Comparison of ENCODE assay signal across 9 mouse cellular contexts in the genomic region with DNA sequence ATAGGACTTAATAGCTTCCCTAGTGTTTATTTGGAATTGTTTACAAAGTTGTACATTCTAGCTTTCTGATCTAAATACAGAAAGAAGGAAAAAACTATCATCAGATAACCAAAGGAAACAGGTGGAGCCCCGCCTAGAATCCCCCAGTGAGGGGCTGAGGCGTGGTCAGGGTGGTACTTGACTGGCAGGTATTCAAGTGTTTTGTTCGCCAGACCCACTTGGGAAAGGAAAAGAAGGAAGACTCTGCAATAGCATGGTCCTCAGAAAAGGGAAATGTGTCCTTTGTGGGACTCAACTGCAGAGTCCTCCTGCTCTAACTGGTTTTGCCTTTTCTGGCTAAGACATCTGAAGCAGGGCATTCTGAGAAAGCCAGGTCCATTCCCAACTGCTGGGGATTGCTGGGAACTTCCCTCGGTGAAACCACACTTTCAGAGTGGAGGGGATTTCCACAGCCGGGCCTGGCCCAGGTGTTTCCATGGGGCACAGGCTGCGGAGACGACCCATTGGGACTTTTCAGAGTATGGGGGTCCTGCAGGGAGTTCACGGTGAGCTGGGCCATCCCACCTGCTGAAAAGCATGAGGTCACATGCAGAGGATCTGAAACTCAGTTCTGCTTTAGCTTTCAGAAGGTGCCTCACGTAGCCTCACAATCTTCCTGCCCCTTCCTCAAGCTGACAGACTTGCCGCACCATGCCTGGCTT. TPM values are rescaled to one million over a fixed set of nuclear protein-coding genes. Genes with fewer than 3 reads are reported as not detected.
DNase-seq lines count a peak whose midpoint lies in the region; ATAC-seq and TF ChIP-seq lines count a peak whose summit lies in the region.
"Had no signal": no experiment of that assay in that cellular context is flagged by ENCODE, and none has a peak within 500 bp of the region (broad histone marks: within the 10 kb centered on the region; RNA-seq: fewer than 3 reads in every experiment).

No protein-coding gene starts in this region.

- TF ChIP-seq POLR2A in spleen, adult 2 months (IDR thresholded peaks at IDR 0.05; ENCODE audit: low read depth, low read length), result no peak; the same call in 1 of the 2 replicates

- H3K9ac ChIP-seq in hindbrain, embryonic 11.5 days (ENCODE audit: low read depth, low read length), result no peak overlapping the region
- no peak overlapping the region for H3K9ac ChIP-seq in limb, embryonic 15.5 days
- H3K9ac ChIP-seq: midbrain, embryonic 15.5 days had no signal

- no peak overlapping the region for H3K4me2 ChIP-seq in hindbrain, embryonic 11.5 days (replicated peaks; ENCODE audit: low read depth, low read length)
- H3K4me2 ChIP-seq in limb, embryonic 15.5 days, result no peak overlapping the region
- H3K4me2 ChIP-seq: midbrain, embryonic 15.5 days had no signal

- ATAC-seq in hindbrain, embryonic 11.5 days (ENCODE audit: low FRiP score), result no peak
- ATAC-seq in limb, embryonic 15.5 days (ENCODE audit: insufficient number of reproducible peaks, low FRiP score, low TSS enrichment, low read depth), result no peak
- ATAC-seq: midbrain, embryonic 15.5 days had no signal

- H3K9me3 ChIP-seq in hindbrain, embryonic 10.5 days, result no peaks in the 10 kb centered on the region
- no peaks in the 10 kb centered on the region for H3K9me3 ChIP-seq in hindbrain, embryonic 11.5 days (ENCODE audit: control insufficient read depth, low read length)
- no peaks in the 10 kb centered on the region for H3K9me3 ChIP-seq in E14TG2a.4 (ENCODE audit: low read length)
- no peaks in the 10 kb centered on the region for H3K9me3 ChIP-seq in limb, embryonic 15.5 days
- H3K9me3 ChIP-seq: midbrain, embryonic 15.5 days had no signal

- WGBS in hindbrain, embryonic 10.5 days, result 77% methylated on average over 10 of the region's 10 CpGs
- WGBS in hindbrain, embryonic 11.5 days, result 80% methylated on average over 10 of the region's 10 CpGs
- WGBS in limb, embryonic 15.5 days, result 61% methylated on average over 10 of the region's 10 CpGs
- WGBS in spleen, adult 2 months, result 5% methylated on average over 10 of the region's 10 CpGs

- TF ChIP-seq CTCF in E14TG2a.4 (conservative IDR thresholded peaks at IDR 0.05; ENCODE audit: low read length), result no peak
- TF ChIP-seq CTCF in spleen, adult 2 months (IDR thresholded peaks at IDR 0.05; ENCODE audit: extremely low read depth, insufficient read depth, insufficient read length, insufficient replicate concordance), result no peak

- H3K27ac ChIP-seq in hindbrain, embryonic 10.5 days, result peak overlapping the region; percentile 16; the same call in 1 of the 2 replicates
- H3K27ac ChIP-seq in hindbrain, embryonic 11.5 days (ENCODE audit: low read depth, low read length), result no peak overlapping the region
- H3K27ac ChIP-seq in limb, embryonic 15.5 days, result peak overlapping the region; percentile 72
- peak overlapping the region; percentile 99 for H3K27ac ChIP-seq in spleen, adult 2 months (ENCODE audit: insufficient read depth, low read length)
- H3K27ac ChIP-seq: midbrain, embryonic 15.5 days had no signal

- no peaks in the 10 kb centered on the region for H3K27me3 ChIP-seq in hindbrain, embryonic 10.5 days (ENCODE audit: insufficient read depth, poor library complexity, severe bottlenecking)
- no peaks in the 10 kb centered on the region for H3K27me3 ChIP-seq in hindbrain, embryonic 11.5 days (ENCODE audit: control insufficient read depth, insufficient read depth, low read length)
- H3K27me3 ChIP-seq in E14TG2a.4 (ENCODE audit: insufficient read depth, low read length), result no peaks in the 10 kb centered on the region
- no peaks in the 10 kb centered on the region for H3K27me3 ChIP-seq in limb, embryonic 15.5 days
- H3K27me3 ChIP-seq in spleen, adult 2 months (ENCODE audit: control insufficient read depth, insufficient read depth, low read length), result no peaks in the 10 kb centered on the region
- H3K27me3 ChIP-seq: midbrain, embryonic 15.5 days had no signal

- no peak overlapping the region for H3K4me3 ChIP-seq in hindbrain, embryonic 10.5 days
- no peak overlapping the region for H3K4me3 ChIP-seq in hindbrain, embryonic 11.5 days (ENCODE audit: low read depth, low read length)
- peak overlapping the region; percentile 24; the same call in 1 of the 2 replicates for H3K4me3 ChIP-seq in E14TG2a.4 (replicated peaks; ENCODE audit: low read length)
- H3K4me3 ChIP-seq in limb, embryonic 15.5 days, result no peak overlapping the region
- peak overlapping the region; percentile 5; the same call in 1 of the 2 replicates for H3K4me3 ChIP-seq in spleen, adult 2 months (ENCODE audit: extremely low read depth, insufficient read depth, insufficient read length)
- H3K4me3 ChIP-seq: midbrain, embryonic 15.5 days had no signal

- H3K36me3 ChIP-seq in hindbrain, embryonic 10.5 days, result peaks cover 55% of the 10 kb centered on the region
- H3K36me3 ChIP-seq in hindbrain, embryonic 11.5 days (ENCODE audit: control insufficient read depth, insufficient read depth, low read length), result peaks cover 5% of the 10 kb centered on the region; the same call in 1 of the 2 replicates
- H3K36me3 ChIP-seq in E14TG2a.4 (ENCODE audit: insufficient read depth, low read length), result peaks cover 56% of the 10 kb centered on the region
- H3K36me3 ChIP-seq in limb, embryonic 15.5 days, result peaks cover 53% of the 10 kb centered on the region
- peaks cover 7% of the 10 kb centered on the region; the same call in 1 of the 2 replicates for H3K36me3 ChIP-seq in spleen, adult 2 months (ENCODE audit: control insufficient read depth, insufficient read depth, low read length)

- H3K4me1 ChIP-seq in hindbrain, embryonic 10.5 days (replicated peaks), result peaks cover 40% of the 10 kb centered on the region
- peaks cover 3% of the 10 kb centered on the region for H3K4me1 ChIP-seq in hindbrain, embryonic 11.5 days (replicated peaks; ENCODE audit: control insufficient read depth, insufficient read depth, low read length)
- peaks cover 89% of the 10 kb centered on the region for H3K4me1 ChIP-seq in E14TG2a.4 (replicated peaks; ENCODE audit: low read depth, low read length)
- H3K4me1 ChIP-seq in limb, embryonic 15.5 days, result peaks cover 21% of the 10 kb centered on the region
- peaks cover 71% of the 10 kb centered on the region; the same call in 1 of the 2 replicates for H3K4me1 ChIP-seq in spleen, adult 2 months (ENCODE audit: control insufficient read depth, insufficient read depth, insufficient read length)

- no peak for DNase-seq in hindbrain, embryonic 10.5 days (ENCODE audit: low spot score)
- no peak for DNase-seq in hindbrain, embryonic 11.5 days (ENCODE audit: low spot score)
- peak in 1 of 2 experiments; percentile 57 for DNase-seq in spleen, adult 2 months (ENCODE audit: low read depth in 1 of 2, low spot score in 2 of 2)
- no peak for DNase-seq in c-Kit-positive CD71-positive TER-119-positive erythroid progenitor cells, embryonic 14.5 days (ENCODE audit: low spot score)
- no peak for DNase-seq in adrenal gland, adult 2 months
- DNase-seq in left cerebral cortex, adult 18-20 months (ENCODE audit: low spot score in 2 of 2), result no peak

RNA-seq across cellular contexts. Expression of gene Mob3a, which starts 5.8 kb away (rescaled TPM):
- 68.8 and 77.2 TPM in 2 replicates for polyA plus RNA-seq in hindbrain, embryonic 10.5 days (2016; fragmentation: Nextera tagmentation; extraction: Ambion mirVana)
- polyA plus RNA-seq in hindbrain, embryonic 11.5 days (2014; fragmentation: Nextera tagmentation; extraction: Ambion mirVana), result 54.4 and 55.6 TPM in 2 replicates
- 55.8 and 57.7 TPM in 2 replicates for polyA plus RNA-seq in limb, embryonic 15.5 days (2015; fragmentation: Nextera tagmentation; extraction: Ambion mirVana)
- 130 and 156 TPM in 2 replicates for polyA plus RNA-seq in spleen, adult 2 months (2012; rRNA removed)
- 10 to 100 TPM; 18.0 to 19.4 TPM for total RNA-seq in adrenal gland, adult 2 months (2021)
- 22.5 and 27.1 TPM in 2 replicates for polyA plus RNA-seq in adrenal gland, adult 2 months (2012; rRNA removed)
- 10 to 100 TPM; 17.1 to 17.2 TPM for total RNA-seq in left cerebral cortex, adult 18-20 months (2021)

RNA-seq across cellular contexts. Expression of gene Izumo4, which starts 6.0 kb away (rescaled TPM):
- polyA plus RNA-seq in hindbrain, embryonic 10.5 days (2016; fragmentation: Nextera tagmentation; extraction: Ambion mirVana), result 13.7 and 18.7 TPM in 2 replicates
- 10.3 and 11.4 TPM in 2 replicates for polyA plus RNA-seq in hindbrain, embryonic 11.5 days (2014; fragmentation: Nextera tagmentation; extraction: Ambion mirVana)
- polyA plus RNA-seq in limb, embryonic 15.5 days (2015; fragmentation: Nextera tagmentation; extraction: Ambion mirVana), result 25.9 and 31.0 TPM in 2 replicates
- 49.0 and 60.8 TPM in 2 replicates for polyA plus RNA-seq in spleen, adult 2 months (2012; rRNA removed)
- total RNA-seq in adrenal gland, adult 2 months (2021), result 10 to 100 TPM; 13.2 to 21.2 TPM
- 73.3 and 74.3 TPM in 2 replicates for polyA plus RNA-seq in adrenal gland, adult 2 months (2012; rRNA removed)
- total RNA-seq in left cerebral cortex, adult 18-20 months (2021), result 10 to 100 TPM; 42.6 to 45.2 TPM

RNA-seq across cellular contexts. Expression of gene Mknk2, which starts 18.0 kb away (rescaled TPM):
- polyA plus RNA-seq in hindbrain, embryonic 10.5 days (2016; fragmentation: Nextera tagmentation; extraction: Ambion mirVana), result 93.2 and 97.8 TPM in 2 replicates
- polyA plus RNA-seq in hindbrain, embryonic 11.5 days (2014; fragmentation: Nextera tagmentation; extraction: Ambion mirVana), result 47.0 and 48.4 TPM in 2 replicates
- polyA plus RNA-seq in limb, embryonic 15.5 days (2015; fragmentation: Nextera tagmentation; extraction: Ambion mirVana), result 90.1 and 97.5 TPM in 2 replicates
- 351 and 533 TPM in 2 replicates for polyA plus RNA-seq in spleen, adult 2 months (2012; rRNA removed)
- 100 to 1,000 TPM; 185 to 189 TPM for total RNA-seq in adrenal gland, adult 2 months (2021)
- 427 and 546 TPM in 2 replicates for polyA plus RNA-seq in adrenal gland, adult 2 months (2012; rRNA removed)
- 10 to 100 TPM; 43.3 to 47.7 TPM for total RNA-seq in left cerebral cortex, adult 18-20 months (2021)

RNA-seq across cellular contexts. Expression of gene Btbd2, which starts 39.1 kb away (rescaled TPM):
- polyA plus RNA-seq in hindbrain, embryonic 10.5 days (2016; fragmentation: Nextera tagmentation; extraction: Ambion mirVana), result 77.0 and 77.1 TPM in 2 replicates
- 36.2 and 47.2 TPM in 2 replicates for polyA plus RNA-seq in hindbrain, embryonic 11.5 days (2014; fragmentation: Nextera tagmentation; extraction: Ambion mirVana)
- 54.7 and 68.2 TPM in 2 replicates for polyA plus RNA-seq in limb, embryonic 15.5 days (2015; fragmentation: Nextera tagmentation; extraction: Ambion mirVana)
- polyA plus RNA-seq in spleen, adult 2 months (2012; rRNA removed), result 49.5 and 66.1 TPM in 2 replicates
- total RNA-seq in adrenal gland, adult 2 months (2021), result 10 to 100 TPM; 54.1 to 73.9 TPM
- polyA plus RNA-seq in adrenal gland, adult 2 months (2012; rRNA removed), result 165 and 166 TPM in 2 replicates
- total RNA-seq in left cerebral cortex, adult 18-20 months (2021), result 10 to 100 TPM; 87.6 to 93.8 TPM

RNA-seq across cellular contexts. Expression of gene Ap3d1, which starts 46.1 kb away (rescaled TPM):
- 59.9 and 65.8 TPM in 2 replicates for polyA plus RNA-seq in hindbrain, embryonic 10.5 days (2016; fragmentation: Nextera tagmentation; extraction: Ambion mirVana)
- polyA plus RNA-seq in hindbrain, embryonic 11.5 days (2014; fragmentation: Nextera tagmentation; extraction: Ambion mirVana), result 68.5 and 85.1 TPM in 2 replicates
- 72.3 and 75.0 TPM in 2 replicates for polyA plus RNA-seq in limb, embryonic 15.5 days (2015; fragmentation: Nextera tagmentation; extraction: Ambion mirVana)
- 92.5 and 111 TPM in 2 replicates for polyA plus RNA-seq in spleen, adult 2 months (2012; rRNA removed)
- 100 to 1,000 TPM in 1 of 2 experiments, 10 to 100 TPM in 1; 85.6 to 104 TPM for total RNA-seq in adrenal gland, adult 2 months (2021)
- polyA plus RNA-seq in adrenal gland, adult 2 months (2012; rRNA removed), result 98.1 and 131 TPM in 2 replicates
- total RNA-seq in left cerebral cortex, adult 18-20 months (2021), result 100 to 1,000 TPM; 140 to 153 TPM

Comparison
In these comparisons a context has a peak if more than half of its experiments do, and no peak if none do; other contexts are left out.
1. H3K4me3 ChIP-seq: peak in E14TG2a.4 (single experiment) and spleen, adult 2 months (single experiment); none in hindbrain, embryonic 10.5 days (single experiment), hindbrain, embryonic 11.5 days (single experiment) and limb, embryonic 15.5 days (single experiment).